Mouse (Mus musculus) olfactory bulb, adult 2 months (tissue): ENCODE results near the gene Dscam.

ENCODE experiments used
- CTCF ChIP-seq: fragments of 200-500 bp; IDR thresholded peaks from 2 replicates; pipeline ENCODE4 v1.5.1; 2012; ENCODE audit warnings: low read depth, mild to moderate bottlenecking, low read length, moderate library complexity; ENCODE audit not compliant: insufficient read depth
- POLR2A ChIP-seq: fragments of 200-500 bp; IDR thresholded peaks from 2 replicates; pipeline ENCODE4 v1.6.1; 2012; ENCODE audit warnings: mild to moderate bottlenecking, low read depth, low read length, moderate library complexity; ENCODE audit not compliant: insufficient read depth

DNA sequence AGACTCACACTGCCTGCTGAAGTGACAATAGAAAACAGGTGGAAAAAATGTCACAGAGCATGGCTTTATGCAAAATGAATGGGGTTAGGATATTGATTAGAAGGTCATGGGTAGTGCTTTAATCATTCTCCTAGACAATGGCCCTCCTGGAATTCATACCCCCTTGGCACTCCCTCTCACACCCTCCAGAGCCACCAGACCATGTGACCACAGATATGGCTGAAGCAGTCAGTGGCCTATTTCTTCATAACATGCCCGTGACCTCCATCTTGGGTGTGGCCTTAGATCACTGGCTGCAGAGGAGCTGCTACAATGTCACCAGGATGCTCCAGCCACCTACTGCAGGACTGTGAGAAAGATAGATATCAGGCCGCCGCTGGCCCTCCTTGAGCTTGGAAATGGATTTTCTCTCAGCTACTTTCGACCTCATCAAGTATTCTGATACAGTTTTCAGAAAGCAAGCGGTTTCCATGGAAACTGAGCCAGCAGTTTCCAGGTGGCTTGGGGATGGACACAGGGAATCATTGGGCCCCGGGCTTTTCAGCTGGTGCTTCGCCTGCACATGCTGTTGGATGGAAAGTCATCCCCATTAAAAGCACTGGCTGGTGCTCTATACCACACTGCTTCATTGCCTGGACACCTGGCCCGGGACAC lies 445.4 kb downstream of the Dscam start:
- no peak for TF ChIP-seq CTCF
- no peak for TF ChIP-seq POLR2A
